In genomic region chr15:96169726-96170467, GRCm38 (mm10) we compare ENCODE assay signal across 7 mouse cellular contexts.
DNase-seq lines count a peak whose midpoint lies in the region; ATAC-seq lines count a peak whose summit lies in the region.

No protein-coding gene starts in this region.

- H3K9ac ChIP-seq in intestine, embryonic 16.5 days (ENCODE audit: low read depth, low read length): peak overlapping the region; percentile 20; the same call in 1 of the 2 replicates
- H3K9ac ChIP-seq in neural tube, embryonic 15.5 days (replicated peaks): peak overlapping the region; percentile 34; the same call in 1 of the 2 replicates

- H3K27me3 ChIP-seq in forebrain, embryonic 10.5 days (ENCODE audit: poor library complexity, severe bottlenecking): peaks cover 29% of the 10 kb centered on the region
- H3K27me3 ChIP-seq in intestine, embryonic 16.5 days (replicated peaks; ENCODE audit: control insufficient read depth, insufficient read depth, low read length): no peaks in the 10 kb centered on the region; the same call in 1 of the 2 replicates
- no peaks in the 10 kb centered on the region for H3K27me3 ChIP-seq in neural tube, embryonic 15.5 days (replicated peaks)

- no peaks in the 10 kb centered on the region for H3K36me3 ChIP-seq in forebrain, embryonic 10.5 days (replicated peaks)
- no peaks in the 10 kb centered on the region for H3K36me3 ChIP-seq in intestine, embryonic 16.5 days (ENCODE audit: control insufficient read depth, insufficient read depth, low read length)
- no peaks in the 10 kb centered on the region for H3K36me3 ChIP-seq in neural tube, embryonic 15.5 days

- H3K27ac ChIP-seq in forebrain, embryonic 10.5 days: no peak overlapping the region
- no peak overlapping the region for H3K27ac ChIP-seq in intestine, embryonic 16.5 days (ENCODE audit: low read length)
- no peak overlapping the region for H3K27ac ChIP-seq in neural tube, embryonic 15.5 days (replicated peaks)

- peak overlapping the region; percentile 29 for H3K4me3 ChIP-seq in forebrain, embryonic 10.5 days
- no peak overlapping the region for H3K4me3 ChIP-seq in intestine, embryonic 16.5 days (ENCODE audit: low read length)
- H3K4me3 ChIP-seq in neural tube, embryonic 15.5 days (replicated peaks): 0 out of 2 replicates have a peak overlapping the region, but pooled peaks have one; percentile 6

- WGBS in forebrain, embryonic 10.5 days: 10% methylated on average over 15 of the region's 15 CpGs
- WGBS in intestine, embryonic 16.5 days: 20% methylated on average over 15 of the region's 15 CpGs
- 10% methylated on average over 15 of the region's 15 CpGs for WGBS in neural tube, embryonic 15.5 days

- H3K4me1 ChIP-seq in forebrain, embryonic 10.5 days: peaks cover 17% of the 10 kb centered on the region
- no peaks in the 10 kb centered on the region for H3K4me1 ChIP-seq in intestine, embryonic 16.5 days (ENCODE audit: control insufficient read depth, insufficient read depth, low read length)
- H3K4me1 ChIP-seq in neural tube, embryonic 15.5 days: peaks cover 22% of the 10 kb centered on the region

- H3K9me3 ChIP-seq in forebrain, embryonic 10.5 days: no peaks in the 10 kb centered on the region
- H3K9me3 ChIP-seq in intestine, embryonic 16.5 days (ENCODE audit: control insufficient read depth, low read length): no peaks in the 10 kb centered on the region
- H3K9me3 ChIP-seq in neural tube, embryonic 15.5 days (replicated peaks): no peaks in the 10 kb centered on the region

- peak; percentile 10 for DNase-seq in kidney, postnatal 10 days
- no peak for DNase-seq in kidney, adult 18-20 months
- no peak for DNase-seq in forebrain, embryonic 10.5 days (ENCODE audit: extremely low spot score, low spot score)
- DNase-seq in urinary bladder, postnatal 4 days (ENCODE audit: low spot score in 2 of 2): no peak
- no peak for DNase-seq in cerebellum, postnatal 4 days (ENCODE audit: low spot score in 2 of 2)

- no peak for ATAC-seq in intestine, embryonic 16.5 days
- no peak for ATAC-seq in neural tube, embryonic 15.5 days (ENCODE audit: low FRiP score)

- peak overlapping the region; percentile 23 for H3K4me2 ChIP-seq in intestine, embryonic 16.5 days (ENCODE audit: low read depth, low read length)
- H3K4me2 ChIP-seq in neural tube, embryonic 15.5 days: peak overlapping the region; percentile 48
